Mouse (Mus musculus): ENCODE measurements at regions not wholly inside any gene's neighbourhood (a gene's known extent, or its start where the extent isn't known, plus 50 kb on each side); places are given as distances from the start of the nearest gene placed in this dataset.
"Not testable (repeated sequence)": the region's sequence is repeated elsewhere in the genome, so short reads cannot be mapped to it uniquely, and the experiment has no call there.

GRCm38 (mm10) chr11:10276224-10276623 is 837.8 kb upstream of the Vwc2 start:
- Histone ChIP-seq H3K4me2 (ENCODE audit: low read length) (no peak overlapping the region), H3K27ac (replicated peaks; ENCODE audit: low read depth, low read length) (no peak overlapping the region), H3K36me3 (ENCODE audit: control insufficient read depth, insufficient read depth, low read length) (no peaks in the 10 kb centered on the region), H3K27me3 (ENCODE audit: control insufficient read depth, insufficient read depth, low read length) (no peaks in the 10 kb centered on the region), H3K9ac (replicated peaks; ENCODE audit: low read length) (no peak overlapping the region), H3K4me1 (ENCODE audit: control insufficient read depth, insufficient read depth, low read length) (no peaks in the 10 kb centered on the region), H3K4me3 (replicated peaks; ENCODE audit: low read depth, low read length) (no peak overlapping the region), H3K9me3 (ENCODE audit: control insufficient read depth, low read length) (no peaks in the 10 kb centered on the region)
- WGBS = 92% methylated on average over 4 of the region's 4 CpGs
- no peak for DNase-seq
- no peak for ATAC-seq (ENCODE audit: low FRiP score, low TSS enrichment)

DNA sequence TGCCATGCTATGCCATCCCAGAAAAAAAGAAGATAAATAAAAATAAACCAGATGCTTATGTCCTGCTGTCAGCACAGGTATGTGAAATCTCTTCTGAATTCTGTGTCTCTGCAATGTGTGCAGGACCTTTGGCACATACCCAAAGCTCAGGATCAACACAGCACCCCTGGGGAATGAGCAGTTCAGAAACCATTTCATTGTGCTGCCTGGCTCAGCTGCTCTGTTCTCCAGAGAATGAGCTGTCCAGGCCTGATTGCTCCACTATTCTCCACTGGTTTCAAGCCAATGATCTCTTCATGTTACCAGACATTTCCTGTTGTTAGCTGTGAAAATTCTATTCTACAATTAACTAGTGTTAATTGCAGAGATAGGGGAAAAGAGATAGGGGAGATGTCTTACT is 830.5 kb upstream of the Vwc2 start:
- Histone ChIP-seq H3K9ac (replicated peaks; ENCODE audit: low read length) (no peak overlapping the region), H3K4me2 (ENCODE audit: low read length) (no peak overlapping the region), H3K36me3 (ENCODE audit: control insufficient read depth, insufficient read depth, low read length) (no peaks in the 10 kb centered on the region), H3K4me3 (replicated peaks; ENCODE audit: low read depth, low read length) (no peak overlapping the region), H3K9me3 (ENCODE audit: control insufficient read depth, low read length) (no peaks in the 10 kb centered on the region), H3K27me3 (ENCODE audit: control insufficient read depth, insufficient read depth, low read length) (no peaks in the 10 kb centered on the region), H3K27ac (replicated peaks; ENCODE audit: low read depth, low read length) (no peak overlapping the region), H3K4me1 (ENCODE audit: control insufficient read depth, insufficient read depth, low read length) (no peaks in the 10 kb centered on the region)
- ATAC-seq (ENCODE audit: low FRiP score, low TSS enrichment) (no peak), DNase-seq (peak; percentile 41)

DNA sequence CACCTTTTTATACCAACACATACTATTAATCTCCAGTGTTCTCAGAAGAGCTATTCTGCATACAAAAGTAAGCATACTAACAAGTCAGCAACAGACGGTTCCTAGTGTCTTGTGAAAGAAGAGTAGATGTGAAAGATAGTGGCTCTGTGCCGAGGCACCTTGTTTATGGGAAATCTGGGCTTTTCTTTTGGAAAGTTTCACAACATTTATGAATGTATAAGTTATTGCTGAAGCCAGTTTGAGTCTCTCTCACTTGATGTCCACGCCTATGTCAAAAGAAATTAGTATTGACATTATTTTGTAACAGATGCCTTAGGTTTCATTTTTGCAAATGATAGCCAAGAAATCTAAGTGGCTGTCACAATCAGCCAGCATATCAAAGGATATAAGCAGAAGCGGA is 822.0 kb upstream of the Vwc2 start:
- ATAC-seq (ENCODE audit: low FRiP score, low TSS enrichment) (no peak), DNase-seq (no peak)
- WGBS = 85% methylated on average over 4 of the region's 4 CpGs
- Histone ChIP-seq H3K9ac (replicated peaks; ENCODE audit: low read length) (no peak overlapping the region), H3K4me3 (replicated peaks; ENCODE audit: low read depth, low read length) (no peak overlapping the region), H3K27ac (replicated peaks; ENCODE audit: low read depth, low read length) (no peak overlapping the region), H3K36me3 (ENCODE audit: control insufficient read depth, insufficient read depth, low read length) (no peaks in the 10 kb centered on the region), H3K27me3 (ENCODE audit: control insufficient read depth, insufficient read depth, low read length) (no peaks in the 10 kb centered on the region), H3K4me1 (ENCODE audit: control insufficient read depth, insufficient read depth, low read length) (no peaks in the 10 kb centered on the region), H3K9me3 (ENCODE audit: control insufficient read depth, low read length) (no peaks in the 10 kb centered on the region), H3K4me2 (ENCODE audit: low read length) (no peak overlapping the region)

GRCm38 (mm10) chr11:10309023-10309720 is 804.9 kb upstream of the Vwc2 start:
- no peak overlapping the region for H3K27ac ChIP-seq (replicated peaks; ENCODE audit: low read depth, low read length)
- 84% methylated on average over 5 of the region's 5 CpGs for WGBS
- no peak for DNase-seq
- H3K4me1 ChIP-seq (ENCODE audit: control insufficient read depth, insufficient read depth, low read length) = no peaks in the 10 kb centered on the region
- H3K27me3 ChIP-seq (ENCODE audit: control insufficient read depth, insufficient read depth, low read length) = no peaks in the 10 kb centered on the region
- H3K9ac ChIP-seq (replicated peaks; ENCODE audit: low read length) = no peak overlapping the region
- H3K36me3 ChIP-seq (ENCODE audit: control insufficient read depth, insufficient read depth, low read length) = no peaks in the 10 kb centered on the region
- no peaks in the 10 kb centered on the region for H3K9me3 ChIP-seq (ENCODE audit: control insufficient read depth, low read length)
- no peak overlapping the region for H3K4me3 ChIP-seq (replicated peaks; ENCODE audit: low read depth, low read length)
- no peak overlapping the region for H3K4me2 ChIP-seq (ENCODE audit: low read length)
- no peak for ATAC-seq (ENCODE audit: low FRiP score, low TSS enrichment)

DNA sequence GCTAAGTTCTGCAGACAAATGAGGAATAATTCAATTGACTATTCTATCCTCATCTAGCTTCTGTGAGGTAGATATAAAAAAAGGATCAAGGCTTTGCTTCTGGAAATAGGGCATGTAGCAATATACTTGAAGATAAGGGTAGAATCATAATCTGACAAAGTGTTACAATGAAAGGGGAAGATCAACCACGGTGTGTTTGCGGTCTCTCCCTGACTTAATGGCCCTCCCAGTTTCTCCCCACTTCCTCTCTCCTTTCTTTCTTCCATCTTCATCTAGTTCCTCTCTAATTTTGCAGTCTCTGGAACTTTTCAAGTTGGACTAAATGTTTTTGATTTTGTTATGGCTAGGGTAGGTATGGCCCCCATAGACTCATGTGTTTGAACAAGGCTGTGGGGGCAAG is 796.6 kb upstream of the Vwc2 start:
- ATAC-seq (ENCODE audit: low FRiP score, low TSS enrichment) = no peak
- Histone ChIP-seq H3K27ac (replicated peaks; ENCODE audit: low read depth, low read length) (no peak overlapping the region), H3K4me1 (ENCODE audit: control insufficient read depth, insufficient read depth, low read length) (no peaks in the 10 kb centered on the region), H3K36me3 (ENCODE audit: control insufficient read depth, insufficient read depth, low read length) (no peaks in the 10 kb centered on the region), H3K9me3 (ENCODE audit: control insufficient read depth, low read length) (no peaks in the 10 kb centered on the region), H3K27me3 (ENCODE audit: control insufficient read depth, insufficient read depth, low read length) (no peaks in the 10 kb centered on the region), H3K4me2 (ENCODE audit: low read length) (no peak overlapping the region), H3K9ac (replicated peaks; ENCODE audit: low read length) (no peak overlapping the region), H3K4me3 (replicated peaks; ENCODE audit: low read depth, low read length) (no peak overlapping the region)
- no peak for DNase-seq
- 91% methylated on average over 2 of the region's 2 CpGs for WGBS

DNA sequence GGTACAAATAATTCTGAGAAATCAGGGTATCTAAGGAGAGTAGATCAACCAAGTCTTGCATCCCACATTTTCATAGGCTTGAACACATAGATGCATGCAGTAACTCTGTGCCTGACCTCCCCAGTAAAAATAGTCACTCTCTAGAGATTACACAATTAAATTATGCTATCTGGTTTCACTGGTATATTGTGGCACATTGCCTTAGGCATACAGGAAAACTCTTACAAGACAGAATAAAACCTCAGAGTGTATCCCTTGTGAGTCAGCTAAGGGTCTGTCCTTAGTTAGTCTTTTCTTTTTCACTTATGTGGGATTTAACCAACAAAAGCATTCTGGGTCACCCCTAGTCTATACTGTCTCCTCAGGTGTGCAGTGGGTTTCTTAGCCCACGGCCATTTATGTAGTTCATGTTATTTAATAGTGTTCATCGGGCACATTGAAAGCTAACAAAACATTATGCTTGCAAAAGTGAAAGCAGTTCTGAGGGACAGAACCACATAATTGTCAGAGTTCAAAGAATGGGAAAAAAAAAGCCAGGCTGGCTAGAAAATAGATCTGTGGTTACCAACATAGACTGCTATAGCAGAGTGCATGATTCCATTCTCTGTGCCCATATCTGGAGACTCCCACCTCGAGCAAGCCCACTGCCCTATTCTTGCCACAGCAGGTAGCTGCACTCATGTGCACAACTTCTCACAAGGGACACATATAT is 795.8 kb upstream of the Vwc2 start:
- H3K36me3 ChIP-seq (ENCODE audit: control insufficient read depth, insufficient read depth, low read length) = no peaks in the 10 kb centered on the region
- no peak for DNase-seq
- no peak overlapping the region for H3K4me3 ChIP-seq (replicated peaks; ENCODE audit: low read depth, low read length)
- H3K27me3 ChIP-seq (ENCODE audit: control insufficient read depth, insufficient read depth, low read length) = no peaks in the 10 kb centered on the region
- 81% methylated on average over 3 of the region's 3 CpGs for WGBS
- H3K9ac ChIP-seq (replicated peaks; ENCODE audit: low read length) = no peak overlapping the region
- no peaks in the 10 kb centered on the region for H3K9me3 ChIP-seq (ENCODE audit: control insufficient read depth, low read length)
- ATAC-seq (ENCODE audit: low FRiP score, low TSS enrichment) = no peak
- no peaks in the 10 kb centered on the region for H3K4me1 ChIP-seq (ENCODE audit: control insufficient read depth, insufficient read depth, low read length)
- H3K27ac ChIP-seq (replicated peaks; ENCODE audit: low read depth, low read length) = no peak overlapping the region
- H3K4me2 ChIP-seq (ENCODE audit: low read length) = no peak overlapping the region

GRCm38 (mm10) chr11:10330253-10330652 is 783.8 kb upstream of the Vwc2 start:
- not testable (repeated sequence) for H3K27me3 ChIP-seq (ENCODE audit: control insufficient read depth, insufficient read depth, low read length); H3K9ac ChIP-seq (replicated peaks; ENCODE audit: low read length); H3K4me3 ChIP-seq (replicated peaks; ENCODE audit: low read depth, low read length); H3K4me2 ChIP-seq (ENCODE audit: low read length); H3K9me3 ChIP-seq (ENCODE audit: control insufficient read depth, low read length); H3K36me3 ChIP-seq (ENCODE audit: control insufficient read depth, insufficient read depth, low read length); ATAC-seq (ENCODE audit: low FRiP score, low TSS enrichment); H3K4me1 ChIP-seq (ENCODE audit: control insufficient read depth, insufficient read depth, low read length); H3K27ac ChIP-seq (replicated peaks; ENCODE audit: low read depth, low read length); DNase-seq
- WGBS = 41% methylated on average over 5 of the region's 5 CpGs

DNA sequence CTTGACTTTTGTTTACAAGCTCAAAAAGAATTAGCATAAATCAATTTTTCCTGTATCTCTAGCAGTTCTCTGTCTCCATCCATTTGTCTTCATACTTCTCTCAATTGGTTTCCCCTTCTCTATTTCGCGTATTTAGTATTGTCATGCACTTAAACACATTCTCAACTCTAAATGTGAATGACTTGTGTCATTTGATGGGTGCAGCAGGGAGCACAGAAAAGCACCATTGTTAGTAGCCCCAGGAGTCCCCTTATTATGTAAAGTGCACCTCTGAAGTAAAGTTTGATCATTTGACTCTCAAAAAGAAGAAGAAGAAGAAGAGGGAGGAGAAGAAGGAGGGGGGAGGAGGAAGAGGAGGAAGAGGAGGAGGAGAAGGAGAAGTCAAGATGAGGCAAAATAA is 776.2 kb upstream of the Vwc2 start:
- Histone ChIP-seq H3K36me3 (ENCODE audit: control insufficient read depth, insufficient read depth, low read length) (no peaks in the 10 kb centered on the region), H3K27ac (replicated peaks; ENCODE audit: low read depth, low read length) (no peak overlapping the region), H3K27me3 (ENCODE audit: control insufficient read depth, insufficient read depth, low read length) (no peaks in the 10 kb centered on the region), H3K4me1 (ENCODE audit: control insufficient read depth, insufficient read depth, low read length) (no peaks in the 10 kb centered on the region), H3K9ac (replicated peaks; ENCODE audit: low read length) (no peak overlapping the region), H3K4me3 (replicated peaks; ENCODE audit: low read depth, low read length) (no peak overlapping the region), H3K4me2 (ENCODE audit: low read length) (no peak overlapping the region), H3K9me3 (ENCODE audit: control insufficient read depth, low read length) (no peaks in the 10 kb centered on the region)
- WGBS = 5% methylated on average over 2 of the region's 2 CpGs
- no peak for DNase-seq
- ATAC-seq (ENCODE audit: low FRiP score, low TSS enrichment) = no peak

GRCm38 (mm10) chr11:10372340-10372739 is 741.7 kb upstream of the Vwc2 start:
- Histone ChIP-seq H3K4me3 (replicated peaks; ENCODE audit: low read depth, low read length) (no peak overlapping the region), H3K9me3 (ENCODE audit: control insufficient read depth, low read length) (no peaks in the 10 kb centered on the region), H3K36me3 (ENCODE audit: control insufficient read depth, insufficient read depth, low read length) (no peaks in the 10 kb centered on the region), H3K4me2 (ENCODE audit: low read length) (no peak overlapping the region), H3K27ac (replicated peaks; ENCODE audit: low read depth, low read length) (no peak overlapping the region), H3K27me3 (ENCODE audit: control insufficient read depth, insufficient read depth, low read length) (no peaks in the 10 kb centered on the region), H3K4me1 (ENCODE audit: control insufficient read depth, insufficient read depth, low read length) (no peaks in the 10 kb centered on the region), H3K9ac (replicated peaks; ENCODE audit: low read length) (no peak overlapping the region)
- ATAC-seq (ENCODE audit: low FRiP score, low TSS enrichment) (no peak), DNase-seq (no peak)

All from midbrain, embryonic 14.5 days (tissue).